Mouse (Mus musculus): ENCODE measurements around the gene Naa38.

DNA sequence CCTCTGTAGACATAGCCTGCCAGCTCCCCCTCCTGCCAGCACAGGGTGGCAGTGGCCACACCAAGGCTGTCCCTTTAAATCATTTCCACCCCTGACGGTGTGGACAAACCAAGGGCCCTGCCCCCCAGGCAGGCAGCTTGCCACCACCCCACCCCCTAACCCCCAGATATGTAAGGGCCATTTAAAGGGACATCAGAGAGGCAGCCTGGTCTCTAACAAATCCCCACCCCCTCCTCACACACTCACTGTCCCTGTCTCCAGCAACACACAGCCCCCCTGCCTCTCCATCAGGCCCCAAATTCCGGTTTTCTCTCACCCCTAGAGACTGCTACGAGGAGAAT, 20.0 kb downstream of the Naa38 start:
- no peak for TF ChIP-seq POLR2A (IDR thresholded peaks at IDR 0.05; ENCODE audit: insufficient read depth, low read length)
- TF ChIP-seq CTCF (IDR thresholded peaks at IDR 0.05; ENCODE audit: low read depth, low read length): no peak
- no peak for TF ChIP-seq EP300 (IDR thresholded peaks at IDR 0.05; ENCODE audit: insufficient read depth, low read depth, low read length)
